Mouse (Mus musculus) kidney, adult 2 months (tissue): ENCODE data around the gene Dlx3.

Experiments
- CTCF ChIP-seq: fragments of 200-500 bp; conservative IDR thresholded peaks from 2 replicates; pipeline ENCODE4 v1.5.1; 2011; ENCODE audit warnings: low read depth, mild to moderate bottlenecking, control low read depth, low read length, moderate library complexity, mixed read lengths; ENCODE audit not compliant: insufficient read depth, insufficient read length
- POLR2A ChIP-seq: fragments of 200-500 bp; IDR thresholded peaks from one replicate; pipeline ENCODE4 v1.6.1; 2011; ENCODE audit warnings: low read depth, low read length, control low read depth

DNA sequence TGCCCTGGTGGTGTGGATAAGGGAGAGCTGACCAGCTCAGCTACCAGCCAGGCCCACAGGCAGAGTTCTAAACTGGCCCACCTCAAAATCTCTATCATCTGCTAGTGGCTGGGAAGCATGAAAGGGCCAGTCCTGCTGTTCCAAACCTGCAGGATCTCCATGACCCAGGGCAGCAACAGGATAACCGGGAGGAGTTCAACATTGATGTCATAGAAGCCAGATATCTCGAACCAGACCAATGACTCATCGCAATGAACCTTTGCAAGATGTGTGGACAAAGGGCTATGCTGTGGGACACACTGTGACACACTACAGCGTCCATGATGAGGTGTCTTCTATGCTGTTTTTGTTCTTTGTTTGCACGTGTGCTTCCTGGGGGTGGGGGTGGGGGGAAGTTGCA is 26.8 kb upstream of the Dlx3 start:
- TF ChIP-seq POLR2A (no peak), CTCF (no peak)
